Mouse (Mus musculus): ENCODE data around the gene Ncapg2. TPM values are rescaled to one million over a fixed set of nuclear protein-coding genes. Genes with fewer than 3 reads are reported as not detected.

Ncapg2 gene
- total and polyA plus RNA-seq, 3 experiments, result 89.3 to 102 (median 95.2) TPM

- peak overlapping the region; percentile 85 for H3K9ac ChIP-seq (ENCODE audit: control insufficient read depth, low read depth, low read length, poor library complexity, severe bottlenecking)
- peaks cover 21 to 25% of the 10 kb centered on the region in 2 experiments for H3K4me1 ChIP-seq (ENCODE audit: control insufficient read depth in 1 of 2, insufficient read depth in 2 of 2, low read length in 2 of 2)
- TF ChIP-seq UBTF (IDR thresholded peaks at IDR 0.05; ENCODE audit: borderline replicate concordance, insufficient read depth, low read depth, low read length) (0 out of 2 replicates have a peak, but pooled peaks have one; percentile 90), CHD2 (IDR thresholded peaks at IDR 0.05; ENCODE audit: low read length) (no peak), GATA1 (IDR thresholded peaks at IDR 0.05; ENCODE audit: low read depth, low read length) (0 out of 2 replicates have a peak, but pooled peaks have one; percentile 13)
- no peaks in the 10 kb centered on the region for H3K27me3 ChIP-seq (ENCODE audit: control insufficient read depth in 1 of 2, insufficient read depth in 2 of 2, low read length in 2 of 2)
- peaks cover 33% of the 10 kb centered on the region for H3K79me2 ChIP-seq (ENCODE audit: control insufficient read depth, insufficient read depth, low read length, poor library complexity)
- H3K36me3 ChIP-seq (ENCODE audit: control insufficient read depth in 1 of 2, insufficient read depth in 2 of 2, low read length in 2 of 2), result peaks cover 28% of the 10 kb centered on the region in 2 experiments
- no peaks in the 10 kb centered on the region for H3K9me3 ChIP-seq (replicated peaks; ENCODE audit: insufficient read depth, low read length)
- peak; percentile 87 for DNase-seq (ENCODE audit: low read depth, low spot score)
- peak overlapping the region; percentile 72 to 85 for H3K4me3 ChIP-seq (ENCODE audit: control insufficient read depth in 1 of 2, insufficient read depth in 1 of 2, low read depth in 2 of 2, low read length in 2 of 2)
- H3K27ac ChIP-seq (ENCODE audit: control insufficient read depth, low read depth, low read length), result peak overlapping the region; percentile 68
These were observed 594 bp downstream of the Ncapg2 start for GRCm38 (mm10) chr12:116405836-116406155.

DNA sequence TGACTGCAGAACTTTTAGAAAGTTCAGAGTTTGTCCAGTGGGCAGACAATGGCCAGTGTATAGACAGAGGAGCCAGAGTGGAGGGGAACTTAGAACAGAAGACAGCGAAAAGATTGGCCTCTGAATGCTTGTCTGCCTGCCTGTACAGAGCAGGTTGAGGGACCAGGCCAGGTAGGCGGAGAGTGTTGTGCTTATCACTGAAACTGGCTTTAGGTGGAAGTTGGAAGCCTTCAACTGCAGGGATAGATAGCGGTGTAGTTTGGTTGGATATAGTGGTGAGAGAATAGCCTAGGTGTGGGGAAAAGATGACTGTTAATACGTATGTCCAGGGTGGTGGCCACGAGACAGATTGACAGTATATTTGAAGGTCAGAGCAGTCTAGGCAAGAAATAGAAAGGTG, 2.7 kb downstream of the Ncapg2 start:
- Histone ChIP-seq H3K9ac (ENCODE audit: control insufficient read depth, low read depth, low read length, poor library complexity, severe bottlenecking) (no peak overlapping the region), H3K4me1 (ENCODE audit: control insufficient read depth in 1 of 2, insufficient read depth in 2 of 2, low read length in 2 of 2) (peaks cover 21 to 25% of the 10 kb centered on the region in 2 experiments), H3K27me3 (ENCODE audit: control insufficient read depth in 1 of 2, insufficient read depth in 2 of 2, low read length in 2 of 2) (no peaks in the 10 kb centered on the region), H3K27ac (ENCODE audit: control insufficient read depth, low read depth, low read length) (no peak overlapping the region), H3K36me3 (ENCODE audit: control insufficient read depth in 1 of 2, insufficient read depth in 2 of 2, low read length in 2 of 2) (peaks cover 28 to 39% of the 10 kb centered on the region in 2 experiments), H3K9me3 (replicated peaks; ENCODE audit: insufficient read depth, low read length) (no peaks in the 10 kb centered on the region), H3K79me2 (ENCODE audit: control insufficient read depth, insufficient read depth, low read length, poor library complexity) (peaks cover 33% of the 10 kb centered on the region), H3K4me3 (ENCODE audit: control insufficient read depth in 1 of 2, insufficient read depth in 1 of 2, low read depth in 2 of 2, low read length in 2 of 2) (no peak overlapping the region)
- TF ChIP-seq GATA1 (IDR thresholded peaks at IDR 0.05; ENCODE audit: low read depth, low read length), result peak; percentile 65
- no peak for TF ChIP-seq BHLHE40 (IDR thresholded peaks at IDR 0.05; ENCODE audit: borderline replicate concordance, low read depth, low read length)
- TF ChIP-seq CHD1 (IDR thresholded peaks at IDR 0.05; ENCODE audit: low read depth, low read length), result no peak
- no peak for TF ChIP-seq KAT2A (conservative IDR thresholded peaks at IDR 0.05; ENCODE audit: low read depth, low read length)
- TF ChIP-seq MAX (IDR thresholded peaks at IDR 0.05; ENCODE audit: low read length), result no peak
- no peak for TF ChIP-seq TCF12 (IDR thresholded peaks at IDR 0.05; ENCODE audit: low read depth, low read length)
- no peak for TF ChIP-seq ZKSCAN1 (IDR thresholded peaks at IDR 0.05; ENCODE audit: low read depth, low read length)
- peak; percentile 55 for DNase-seq (ENCODE audit: low read depth, low spot score)

GRCm38 (mm10) chr12:116414941-116415340, 9.7 kb downstream of the Ncapg2 start:
- no peak for DNase-seq (ENCODE audit: low read depth, low spot score)
- no peak overlapping the region for H3K4me3 ChIP-seq (ENCODE audit: control insufficient read depth in 1 of 2, insufficient read depth in 1 of 2, low read depth in 2 of 2, low read length in 2 of 2)
- H3K27me3 ChIP-seq (ENCODE audit: control insufficient read depth in 1 of 2, insufficient read depth in 2 of 2, low read length in 2 of 2), result no peaks in the 10 kb centered on the region

More at GRCm38 (mm10) chr12:116414941-116415340, 9.7 kb downstream of the Ncapg2 start:
- Histone ChIP-seq H3K9me3 (replicated peaks; ENCODE audit: insufficient read depth, low read length) (no peaks in the 10 kb centered on the region), H3K27ac (ENCODE audit: control insufficient read depth, low read depth, low read length) (no peak overlapping the region), H3K79me2 (ENCODE audit: control insufficient read depth, insufficient read depth, low read length, poor library complexity) (peaks cover 1% of the 10 kb centered on the region; the same call in 1 of the 2 replicates), H3K4me1 (ENCODE audit: control insufficient read depth in 1 of 2, insufficient read depth in 2 of 2, low read length in 2 of 2) (peaks cover 0 to 2% of the 10 kb centered on the region in 2 experiments; a peak in 1 of 4 replicates), H3K36me3 (ENCODE audit: control insufficient read depth in 1 of 2, insufficient read depth in 2 of 2, low read length in 2 of 2) (peaks cover 1 to 59% of the 10 kb centered on the region in 2 experiments), H3K9ac (ENCODE audit: control insufficient read depth, low read depth, low read length, poor library complexity, severe bottlenecking) (no peak overlapping the region)
- TF ChIP-seq TBP (IDR thresholded peaks at IDR 0.05; ENCODE audit: low read depth, low read length) (no peak), USF1 (IDR thresholded peaks at IDR 0.05; ENCODE audit: low read depth, low read length) (no peak), GATA1 (IDR thresholded peaks at IDR 0.05; ENCODE audit: low read depth, low read length) (no peak), MYC (IDR thresholded peaks at IDR 0.05; ENCODE audit: low read depth, low read length) (no peak), TAL1 (IDR thresholded peaks at IDR 0.05; ENCODE audit: low read length) (no peak), NRF1 (IDR thresholded peaks at IDR 0.05; ENCODE audit: insufficient read depth, low read depth, low read length, poor library complexity, severe bottlenecking) (no peak), ZC3H11A (IDR thresholded peaks at IDR 0.05; ENCODE audit: low read depth, low read length) (no peak), CTCF (IDR thresholded peaks at IDR 0.05 in 2 of 3, conservative IDR thresholded peaks at IDR 0.05 in 1 of 3; ENCODE audit: control insufficient read depth in 1 of 3, insufficient read depth in 1 of 3, low read depth in 2 of 3, low read length in 3 of 3, poor library complexity in 1 of 3, severe bottlenecking in 1 of 3) (no peak), NELFE (IDR thresholded peaks at IDR 0.05; ENCODE audit: low read depth, low read length) (no peak), GABPA (IDR thresholded peaks at IDR 0.05; ENCODE audit: low read depth, low read length) (no peak)

All from MEL (cell line).